20 mouse cellular contexts compared by ENCODE assay signal in genomic region chr8:119623061-119623460, GRCm38 (mm10). TPM values are rescaled to one million over a fixed set of nuclear protein-coding genes. Genes with fewer than 3 reads are reported as not detected.
A peak's percentile ranks its signal among the peaks of the same experiment; 100 is the strongest.
DNase-seq lines count a peak whose midpoint lies in the region.
"Had no signal": no experiment of that assay in that cellular context is flagged by ENCODE, and none has a peak within 500 bp of the region (broad histone marks: within the 10 kb centered on the region; RNA-seq: fewer than 3 reads in every experiment).

No protein-coding gene starts in this region.

- peak; percentile 67 for DNase-seq in gastrocnemius, adult 18-20 months (ENCODE audit: low spot score)
- DNase-seq in gastrocnemius, postnatal 14 days: no peak
- DNase-seq in gastrocnemius, postnatal 25 days: peak; percentile 64
- DNase-seq in gastrocnemius, postnatal 4 days (ENCODE audit: low spot score in 2 of 2): no peak
- peak; percentile 90 for DNase-seq in skeletal muscle tissue, adult 2 months (ENCODE audit: low read depth, low spot score)
- DNase-seq: adrenal gland, adult 8-10 months; adrenal gland, postnatal 14 days; B cell, adult 2 months; cerebellum, adult 11 months; cerebellum, adult 18-20 months; cerebellum, adult 8-10 months; cerebellum, adult 9-11 months; cerebellum, postnatal 14 days; cerebellum, postnatal 36 days; embryo, embryonic 11 days had no signal

- intact Hi-C loops in gastrocnemius, postnatal 14 days (cut with DNase I; ENCODE audit: low total_unique reads): no loop called here

RNA-seq across cellular contexts. Expression of gene Adad2, which starts 10.5 kb away (rescaled TPM):
- total RNA-seq in gastrocnemius, adult 18-20 months (2021): under 1 TPM in 1 of 2 experiments, not detected in 1; 0.14 TPM
- not detected for total RNA-seq in gastrocnemius, postnatal 14 days (2021)
- under 1 TPM in 1 of 2 experiments, not detected in 1; 0.23 TPM for total RNA-seq in gastrocnemius, postnatal 25 days (2021)
- total RNA-seq in gastrocnemius, postnatal 4 days (2021): not detected
- total RNA-seq: adrenal gland, adult 18-20 months; adrenal gland, adult 8-10 months; adrenal gland, postnatal 14 days; adrenal gland, postnatal 4 days; CH12.LX; common myeloid progenitor, adult 5-6 weeks; G1E had no signal

RNA-seq across cellular contexts. Expression of gene Kcng4, which starts 12.4 kb away (rescaled TPM):
- total RNA-seq in gastrocnemius, adult 18-20 months (2021): 10 to 100 TPM; 11.4 to 11.8 TPM
- 1 to 10 TPM; 1.6 to 4.4 TPM for total RNA-seq in gastrocnemius, postnatal 14 days (2021)
- total RNA-seq in gastrocnemius, postnatal 25 days (2021): 10 to 100 TPM in 1 of 2 experiments, 1 to 10 TPM in 1; 8.6 to 12.6 TPM
- under 1 TPM; 0.17 to 0.29 TPM for total RNA-seq in gastrocnemius, postnatal 4 days (2021)
- total RNA-seq: CH12.LX; common myeloid progenitor, adult 5-6 weeks had no signal

RNA-seq across cellular contexts. Expression of gene Taf1c, which starts 18.0 kb away (rescaled TPM):
- total RNA-seq in gastrocnemius, adult 18-20 months (2021): 1 to 10 TPM; 4.8 to 5.5 TPM
- 1 to 10 TPM; 3.5 to 3.6 TPM for total RNA-seq in gastrocnemius, postnatal 14 days (2021)
- 1 to 10 TPM; 3.4 to 4.0 TPM for total RNA-seq in gastrocnemius, postnatal 25 days (2021)
- 1 to 10 TPM; 5.8 to 6.1 TPM for total RNA-seq in gastrocnemius, postnatal 4 days (2021)

RNA-seq across cellular contexts. Expression of gene Wfdc1, which starts 43.1 kb away (rescaled TPM):
- total RNA-seq in gastrocnemius, adult 18-20 months (2021): 10 to 100 TPM; 60.2 to 82.9 TPM
- total RNA-seq in gastrocnemius, postnatal 14 days (2021): 10 to 100 TPM; 65.6 to 68.3 TPM
- 100 to 1,000 TPM in 1 of 2 experiments, 10 to 100 TPM in 1; 74.0 to 104 TPM for total RNA-seq in gastrocnemius, postnatal 25 days (2021)
- total RNA-seq in gastrocnemius, postnatal 4 days (2021): 10 to 100 TPM; 56.9 to 59.7 TPM
- total RNA-seq: CH12.LX; common myeloid progenitor, adult 5-6 weeks; G1E had no signal

RNA-seq across cellular contexts. Expression of gene Dnaaf1, which starts 48.0 kb away (rescaled TPM):
- total RNA-seq in gastrocnemius, adult 18-20 months (2021): not detected
- not detected for total RNA-seq in gastrocnemius, postnatal 14 days (2021)
- not detected for total RNA-seq in gastrocnemius, postnatal 25 days (2021)
- total RNA-seq in gastrocnemius, postnatal 4 days (2021): not detected
- total RNA-seq: adrenal gland, adult 18-20 months; adrenal gland, adult 8-10 months; adrenal gland, postnatal 14 days; common myeloid progenitor, adult 5-6 weeks had no signal

Comparison
In these comparisons a context has a peak if more than half of its experiments do, and no peak if none do; other contexts are left out.
1. DNase-seq: peak in gastrocnemius, adult 18-20 months (single experiment), gastrocnemius, postnatal 25 days (single experiment) and skeletal muscle tissue, adult 2 months (single experiment); none in gastrocnemius, postnatal 14 days (single experiment) and gastrocnemius, postnatal 4 days (0 of 2).